Mouse (Mus musculus): ENCODE data around the gene Swt1. TPM values are rescaled to one million over a fixed set of nuclear protein-coding genes. Genes with fewer than 3 reads are reported as not detected.
"Not testable (repeated sequence)": the region's sequence is repeated elsewhere in the genome, so short reads cannot be mapped to it uniquely, and the experiment has no call there.

Gene Swt1
- polyA plus RNA-seq, 1 experiment from 2014 or later, result 16.0 TPM

DNA sequence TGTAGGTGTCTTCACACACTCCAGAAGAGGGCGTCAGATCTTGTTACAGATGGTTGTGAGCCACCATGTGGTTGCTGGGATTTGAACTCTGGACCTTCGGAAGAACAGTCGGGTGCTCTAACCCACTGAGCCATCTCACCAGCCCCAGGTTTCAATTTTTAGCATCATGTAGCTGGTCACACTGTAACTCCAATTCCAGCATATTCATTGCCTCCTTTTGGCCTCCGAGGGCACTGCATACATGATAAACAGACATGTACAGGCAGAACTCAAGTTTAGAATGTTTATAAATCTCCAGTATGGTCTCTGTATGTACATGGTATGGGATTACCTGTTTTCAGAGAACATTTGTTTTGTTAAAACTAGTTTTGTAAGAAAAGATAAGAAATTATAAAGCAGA, 80.0 kb downstream of the Swt1 start:
- DNase-seq (ENCODE audit: low spot score); H3K27ac ChIP-seq (ENCODE audit: low read depth, low read length); H3K9ac ChIP-seq (ENCODE audit: low read length); H3K4me2 ChIP-seq (ENCODE audit: low read length); ATAC-seq; H3K9me3 ChIP-seq (replicated peaks; ENCODE audit: control insufficient read depth, low read length); H3K4me3 ChIP-seq (ENCODE audit: low read depth, low read length); H3K27me3 ChIP-seq (replicated peaks; ENCODE audit: control insufficient read depth, insufficient read depth, low read length): not testable (repeated sequence)
- Histone ChIP-seq H3K4me1 (ENCODE audit: control insufficient read depth, insufficient read depth, low read length) (peaks cover 16% of the 10 kb centered on the region), H3K36me3 (ENCODE audit: control insufficient read depth, insufficient read depth, low read length) (peaks cover 36% of the 10 kb centered on the region)
- WGBS, result 78% methylated on average over 4 of the region's 4 CpGs

DNA sequence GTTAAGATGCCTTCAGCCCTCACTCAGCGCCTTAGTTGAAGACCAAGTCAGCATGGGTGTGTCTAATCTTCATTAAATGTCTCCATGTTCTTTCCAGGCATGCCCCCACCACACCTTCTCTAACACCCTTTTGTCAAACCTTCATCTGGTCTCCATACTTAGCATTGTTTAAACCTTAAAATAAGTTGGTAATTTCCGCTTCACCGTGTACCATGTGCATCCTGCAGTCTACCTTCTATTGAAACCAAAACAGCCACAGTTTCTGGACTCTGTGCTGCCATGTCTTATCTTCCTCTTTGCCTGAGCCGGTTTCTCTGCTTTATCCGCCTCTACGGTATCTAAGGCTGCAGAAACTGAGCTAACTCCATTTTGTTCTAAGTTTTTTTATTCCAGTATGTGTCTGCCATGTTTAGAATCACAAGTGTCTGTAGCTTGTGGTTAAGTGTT, 81.6 kb downstream of the Swt1 start:
- Histone ChIP-seq H3K36me3 (ENCODE audit: control insufficient read depth, insufficient read depth, low read length) (peaks cover 21% of the 10 kb centered on the region), H3K4me3 (ENCODE audit: low read depth, low read length) (peak overlapping the region; percentile 95), H3K9ac (ENCODE audit: low read length) (peak overlapping the region; percentile 97), H3K4me2 (ENCODE audit: low read length) (peak overlapping the region; percentile 62), H3K4me1 (ENCODE audit: control insufficient read depth, insufficient read depth, low read length) (peaks cover 16% of the 10 kb centered on the region), H3K27ac (ENCODE audit: low read depth, low read length) (no peak overlapping the region), H3K27me3 (replicated peaks; ENCODE audit: control insufficient read depth, insufficient read depth, low read length) (no peaks in the 10 kb centered on the region), H3K9me3 (replicated peaks; ENCODE audit: control insufficient read depth, low read length) (no peaks in the 10 kb centered on the region)
- WGBS, result 38% methylated on average over 6 of the region's 6 CpGs
- ATAC-seq (no peak), DNase-seq (ENCODE audit: low spot score) (peak; percentile 8)

DNA sequence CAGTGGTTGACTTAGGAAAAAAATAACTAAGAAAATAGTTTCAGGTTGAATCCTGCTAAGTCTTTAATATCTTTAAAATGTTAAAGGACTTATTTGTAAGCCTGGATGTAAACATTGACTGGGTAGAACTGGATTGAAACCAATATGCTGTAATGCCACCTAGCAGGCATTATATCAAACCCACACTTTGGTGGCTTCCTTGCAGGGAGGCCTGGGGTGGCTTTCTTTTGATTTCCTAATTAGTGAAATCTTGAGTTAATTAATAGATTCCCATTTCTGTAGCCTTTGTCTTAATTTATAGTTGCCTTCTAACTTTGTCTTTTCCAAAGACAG, 82.4 kb downstream of the Swt1 start:
- H3K4me1 ChIP-seq (ENCODE audit: control insufficient read depth, insufficient read depth, low read length), result peaks cover 16% of the 10 kb centered on the region
- H3K27me3 ChIP-seq (replicated peaks; ENCODE audit: control insufficient read depth, insufficient read depth, low read length), result no peaks in the 10 kb centered on the region
- H3K4me3 ChIP-seq (ENCODE audit: low read depth, low read length), result peak overlapping the region; percentile 95
- no peak overlapping the region for H3K27ac ChIP-seq (ENCODE audit: low read depth, low read length)
- DNase-seq (ENCODE audit: low spot score) (peak; percentile 28), ATAC-seq (no peak)
- H3K36me3 ChIP-seq (ENCODE audit: control insufficient read depth, insufficient read depth, low read length), result peaks cover 13% of the 10 kb centered on the region
- H3K4me2 ChIP-seq (ENCODE audit: low read length), result peak overlapping the region; percentile 62
- H3K9me3 ChIP-seq (replicated peaks; ENCODE audit: control insufficient read depth, low read length), result no peaks in the 10 kb centered on the region
- H3K9ac ChIP-seq (ENCODE audit: low read length), result peak overlapping the region; percentile 97

DNA sequence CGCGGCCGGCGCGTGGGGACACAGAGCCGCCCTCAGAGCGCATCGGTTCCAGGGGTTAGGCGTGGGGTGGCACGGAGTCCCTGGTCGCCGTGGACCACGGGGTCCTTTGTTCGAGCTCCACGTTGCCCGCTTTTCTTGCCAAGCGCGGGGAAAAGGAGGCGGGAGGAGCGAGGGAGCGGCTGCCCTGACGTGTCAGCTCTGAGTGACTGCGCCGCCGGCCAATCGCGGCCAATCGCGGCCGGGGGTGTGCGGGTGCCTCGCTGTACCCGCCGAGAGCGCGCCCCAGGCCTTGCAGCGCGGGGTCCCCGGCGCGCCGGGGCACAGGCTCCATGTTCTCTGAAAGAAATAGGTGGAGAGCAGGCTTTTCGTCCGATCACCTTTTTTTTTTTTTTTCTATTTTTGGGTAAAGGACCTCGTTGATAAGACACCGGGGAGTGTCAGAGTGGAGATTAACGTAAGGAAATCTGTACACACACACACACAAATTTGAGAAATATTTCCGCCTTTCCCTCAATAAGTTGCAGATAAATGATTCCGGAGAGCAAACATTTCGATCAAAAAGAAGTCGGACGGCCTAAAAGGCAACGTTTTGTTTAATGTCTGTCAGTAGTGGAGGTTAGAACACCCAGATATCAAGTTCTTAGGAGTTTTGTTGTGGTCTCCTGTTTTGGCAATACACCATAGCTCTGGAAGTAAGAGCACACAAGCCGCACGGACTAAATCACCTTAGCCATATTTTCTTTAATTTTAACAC, 83.0 kb downstream of the Swt1 start:
- peak overlapping the region; percentile 62 for H3K4me2 ChIP-seq (ENCODE audit: low read length)
- peak overlapping the region; percentile 96 for H3K27ac ChIP-seq (ENCODE audit: low read depth, low read length)
- DNase-seq (ENCODE audit: low spot score) (peak; percentile 96), ATAC-seq (peak; percentile 87)
- no peaks in the 10 kb centered on the region for H3K27me3 ChIP-seq (replicated peaks; ENCODE audit: control insufficient read depth, insufficient read depth, low read length)
- H3K4me1 ChIP-seq (ENCODE audit: control insufficient read depth, insufficient read depth, low read length), result peaks cover 16% of the 10 kb centered on the region
- peak overlapping the region; percentile 95 for H3K4me3 ChIP-seq (ENCODE audit: low read depth, low read length)
- peak overlapping the region; percentile 97 for H3K9ac ChIP-seq (ENCODE audit: low read length)
- no peaks in the 10 kb centered on the region for H3K9me3 ChIP-seq (replicated peaks; ENCODE audit: control insufficient read depth, low read length)
- H3K36me3 ChIP-seq (ENCODE audit: control insufficient read depth, insufficient read depth, low read length), result peaks cover 8% of the 10 kb centered on the region
- WGBS, result under 1% methylated on average over 55 of the region's 55 CpGs

DNA sequence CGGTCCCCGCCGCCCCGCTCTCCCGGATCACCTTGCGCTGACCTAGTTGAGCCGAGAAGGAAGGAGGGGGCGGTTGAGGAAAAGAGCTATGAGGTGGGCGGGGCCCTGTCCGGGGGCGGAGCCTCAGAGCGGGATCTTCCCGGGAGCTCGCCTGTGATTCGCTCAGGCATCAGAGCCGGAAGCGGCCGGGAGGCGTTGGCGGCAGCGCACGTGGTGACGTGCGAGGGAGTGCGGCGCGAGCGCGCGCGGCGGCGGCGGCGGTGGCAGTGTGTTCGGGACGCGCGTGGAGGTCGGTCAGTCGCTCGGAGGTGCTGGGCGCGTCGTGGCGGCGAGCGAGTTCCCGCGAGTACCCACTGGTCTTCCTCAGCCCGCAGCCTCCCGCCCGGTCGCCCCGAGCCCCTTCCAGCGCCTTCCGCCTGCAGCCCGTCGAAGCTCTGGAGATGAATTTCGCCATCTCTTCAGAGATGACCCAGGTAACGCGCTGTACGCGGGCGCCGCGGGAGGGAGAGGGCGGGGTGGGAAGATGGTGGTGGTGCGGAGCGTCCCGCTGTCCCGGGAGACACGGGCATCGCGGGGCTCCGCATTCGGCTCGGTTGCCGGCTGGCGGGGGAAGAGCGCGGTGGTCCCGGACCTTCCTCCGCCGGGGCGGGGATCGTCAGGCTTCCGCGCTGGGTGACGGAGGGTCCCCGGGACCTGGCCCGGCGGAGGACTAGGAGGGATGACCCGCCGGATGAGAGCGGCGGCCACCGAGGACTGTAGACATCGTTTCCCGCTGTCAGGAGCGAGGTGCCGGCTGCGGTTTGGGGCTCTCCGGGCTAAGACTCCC, 83.8 kb downstream of the Swt1 start, which contains the start of gene Ivns1abp:
Gene Ivns1abp, plus strand, starts transcription at position 195 of the 826 bp plus-strand sequence.
- peak within 1 kb of the TSS; percentile 62 for H3K4me2 ChIP-seq (ENCODE audit: low read length)
- under 1% methylated on average over 82 of the region's 104 CpGs for WGBS
- H3K36me3 ChIP-seq (ENCODE audit: control insufficient read depth, insufficient read depth, low read length), result peaks cover 2% of the 10 kb centered on the region; the same call in 1 of the 2 replicates
- peak within 1 kb of the TSS; percentile 96 for H3K27ac ChIP-seq (ENCODE audit: low read depth, low read length)
- peak; percentile 98 for DNase-seq (ENCODE audit: low spot score)
- peak within 1 kb of the TSS; percentile 95 for H3K4me3 ChIP-seq (ENCODE audit: low read depth, low read length)
- no peaks in the 10 kb centered on the region for H3K27me3 ChIP-seq (replicated peaks; ENCODE audit: control insufficient read depth, insufficient read depth, low read length)
- H3K9ac ChIP-seq (ENCODE audit: low read length), result peak within 1 kb of the TSS; percentile 97
- H3K9me3 ChIP-seq (replicated peaks; ENCODE audit: control insufficient read depth, low read length), result no peaks in the 10 kb centered on the region
- peaks cover 16% of the 10 kb centered on the region for H3K4me1 ChIP-seq (ENCODE audit: control insufficient read depth, insufficient read depth, low read length)
- ATAC-seq, result peak; percentile 96

DNA sequence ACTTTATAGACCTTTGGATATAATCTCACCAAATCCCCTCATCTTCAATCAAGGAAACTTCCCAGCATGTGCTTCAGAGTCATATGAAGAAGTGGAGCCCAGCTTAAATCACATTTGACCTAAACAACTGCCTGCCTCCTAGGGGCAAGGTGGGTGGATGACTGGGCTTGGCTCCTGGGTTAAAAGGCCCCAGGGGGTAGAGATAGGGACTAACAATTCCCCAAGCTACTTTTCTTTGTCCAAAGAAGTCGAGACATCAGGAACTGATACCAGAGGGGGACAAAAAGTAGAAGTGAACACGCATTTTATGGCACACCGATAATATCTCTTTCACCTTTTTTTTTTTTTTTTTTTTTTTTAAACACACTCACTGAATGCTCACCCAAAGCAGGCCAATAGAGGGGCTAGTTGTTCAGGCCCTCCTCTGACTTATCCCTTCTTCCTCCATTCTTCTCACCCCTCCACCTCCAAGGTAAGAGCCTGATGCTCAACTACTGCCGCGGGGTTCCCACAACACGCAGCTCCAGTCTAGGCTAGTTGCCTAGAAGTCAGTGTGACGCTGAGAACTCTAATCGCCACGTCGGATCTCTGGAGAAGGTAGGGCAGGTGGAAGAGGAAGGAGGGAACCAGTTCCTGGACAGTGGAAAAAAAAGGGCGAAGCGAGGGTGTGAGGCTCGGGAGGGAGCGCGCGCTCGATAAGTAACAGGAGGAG, 84.5 kb downstream of the Swt1 start:
- H3K9ac ChIP-seq (ENCODE audit: low read length), result peak overlapping the region; percentile 97
- no peaks in the 10 kb centered on the region for H3K36me3 ChIP-seq (ENCODE audit: control insufficient read depth, insufficient read depth, low read length)
- no peaks in the 10 kb centered on the region for H3K9me3 ChIP-seq (replicated peaks; ENCODE audit: control insufficient read depth, low read length)
- peaks cover 16% of the 10 kb centered on the region for H3K4me1 ChIP-seq (ENCODE audit: control insufficient read depth, insufficient read depth, low read length)
- peak; percentile 11 for DNase-seq (ENCODE audit: low spot score)
- 1% methylated on average over 17 of the region's 17 CpGs for WGBS
- no peaks in the 10 kb centered on the region for H3K27me3 ChIP-seq (replicated peaks; ENCODE audit: control insufficient read depth, insufficient read depth, low read length)
- H3K4me3 ChIP-seq (ENCODE audit: low read depth, low read length), result peak overlapping the region; percentile 95
- H3K27ac ChIP-seq (ENCODE audit: low read depth, low read length), result no peak overlapping the region
- peak overlapping the region; percentile 62 for H3K4me2 ChIP-seq (ENCODE audit: low read length)
- no peak for ATAC-seq

DNA sequence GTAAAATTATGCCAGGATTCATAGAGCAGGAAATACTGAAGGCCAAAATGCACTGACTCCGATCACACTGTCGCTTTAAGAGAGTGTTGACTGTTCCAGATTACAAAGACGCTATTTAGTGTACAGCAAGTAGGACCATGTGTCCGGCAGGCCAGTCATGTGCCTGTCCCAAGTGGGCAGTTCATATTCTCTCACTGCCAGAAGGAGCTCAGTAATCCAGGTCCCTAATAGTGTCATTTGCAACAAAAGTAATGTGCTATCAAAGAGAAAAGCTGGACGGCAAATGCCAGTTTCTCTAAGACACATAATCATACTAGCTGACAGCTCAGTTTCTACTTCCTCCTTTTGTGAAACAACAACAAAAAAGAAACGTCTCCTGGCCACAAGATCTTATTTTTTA, 85.3 kb downstream of the Swt1 start:
- no peak overlapping the region for H3K9ac ChIP-seq (ENCODE audit: low read length)
- DNase-seq (ENCODE audit: low spot score), result no peak
- no peaks in the 10 kb centered on the region for H3K9me3 ChIP-seq (replicated peaks; ENCODE audit: control insufficient read depth, low read length)
- H3K36me3 ChIP-seq (ENCODE audit: control insufficient read depth, insufficient read depth, low read length), result no peaks in the 10 kb centered on the region
- WGBS, result 27% methylated on average over 6 of the region's 6 CpGs
- H3K4me2 ChIP-seq (ENCODE audit: low read length), result peak overlapping the region; percentile 26
- ATAC-seq, result no peak
- no peak overlapping the region for H3K27ac ChIP-seq (ENCODE audit: low read depth, low read length)
- peaks cover 16% of the 10 kb centered on the region for H3K4me1 ChIP-seq (ENCODE audit: control insufficient read depth, insufficient read depth, low read length)
- no peak overlapping the region for H3K4me3 ChIP-seq (ENCODE audit: low read depth, low read length)
- no peaks in the 10 kb centered on the region for H3K27me3 ChIP-seq (replicated peaks; ENCODE audit: control insufficient read depth, insufficient read depth, low read length)

DNA sequence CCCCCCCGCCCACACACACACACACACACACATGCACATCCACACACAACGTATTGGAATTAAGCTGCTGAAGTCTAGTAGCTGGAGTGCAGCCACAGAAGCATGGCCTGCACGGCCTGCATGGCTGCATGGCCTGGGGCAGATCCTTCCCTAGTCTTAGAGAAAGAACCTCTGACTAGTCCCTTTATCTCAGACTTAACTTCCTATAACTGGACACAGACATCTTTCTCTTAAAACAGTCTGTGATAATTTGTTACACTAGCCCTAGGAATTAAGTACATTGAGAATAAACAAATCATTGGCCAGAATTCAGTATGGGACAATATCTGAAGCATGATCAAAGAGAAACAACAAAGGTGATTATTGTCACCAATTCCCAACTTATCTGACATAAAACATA, 85.9 kb downstream of the Swt1 start:
- H3K4me3 ChIP-seq (ENCODE audit: low read depth, low read length), result no peak overlapping the region
- H3K27ac ChIP-seq (ENCODE audit: low read depth, low read length), result no peak overlapping the region
- no peaks in the 10 kb centered on the region for H3K9me3 ChIP-seq (replicated peaks; ENCODE audit: control insufficient read depth, low read length)
- no peaks in the 10 kb centered on the region for H3K36me3 ChIP-seq (ENCODE audit: control insufficient read depth, insufficient read depth, low read length)
- H3K27me3 ChIP-seq (replicated peaks; ENCODE audit: control insufficient read depth, insufficient read depth, low read length), result no peaks in the 10 kb centered on the region
- WGBS, result 66% methylated on average over 3 of the region's 3 CpGs
- peaks cover 16% of the 10 kb centered on the region for H3K4me1 ChIP-seq (ENCODE audit: control insufficient read depth, insufficient read depth, low read length)
- H3K4me2 ChIP-seq (ENCODE audit: low read length), result no peak overlapping the region
- DNase-seq (ENCODE audit: low spot score) (no peak), ATAC-seq (no peak)
- H3K9ac ChIP-seq (ENCODE audit: low read length), result no peak overlapping the region

Data from forebrain, embryonic 14.5 days (tissue).